Mouse (Mus musculus) kidney, postnatal 0 days (tissue): ENCODE data around the gene Caskin2. TPM values are rescaled to one million over a fixed set of nuclear protein-coding genes. Genes with fewer than 3 reads are reported as not detected.

Experiments used
- ATAC-seq: fragments of 200-750 bp; cut with Nextera tagmentation; replicated peaks from 2 replicates; pipeline ENCODE4 v1.8.0; 2017; ENCODE audit warnings: low read depth, moderate number of reproducible peaks, moderate TSS enrichment, moderate library complexity; ENCODE audit not compliant: low FRiP score
- DNase-seq: peaks from one replicate; pipeline ENCODE4 v3.0.0-alpha.2; 2016; ENCODE audit warnings: low spot score
- H3K27ac ChIP-seq: fragments of 300-500 bp; sonication (generic); 2 replicates; pipeline ENCODE4 v1.5.1; 2014; ENCODE audit warnings: mild to moderate bottlenecking
- H3K27me3 ChIP-seq: fragments of 300-500 bp; sonication (generic); 2 replicates; pipeline ENCODE4 v1.6.1; 2014; ENCODE audit warnings: low read length, mixed read lengths; ENCODE audit not compliant: insufficient read depth
- H3K36me3 ChIP-seq: fragments of 300-500 bp; sonication (generic); 2 replicates; pipeline ENCODE4 v1.6.1; 2014; ENCODE audit warnings: low read length, mixed read lengths; ENCODE audit not compliant: insufficient read depth
- H3K4me1 ChIP-seq: fragments of 300-500 bp; sonication (generic); replicated peaks from 2 replicates; pipeline ENCODE4 v1.6.1; 2014; ENCODE audit warnings: antibody characterized with exemption, low read length, mixed read lengths; ENCODE audit not compliant: insufficient read depth
- H3K4me2 ChIP-seq: fragments of 300-500 bp; sonication (generic); 2 replicates; pipeline ENCODE4 v1.6.1; 2014; ENCODE audit warnings: mild to moderate bottlenecking, low read length, moderate library complexity, mixed read lengths
- H3K4me3 ChIP-seq: fragments of 300-500 bp; sonication (generic); replicated peaks from 2 replicates; pipeline ENCODE4 v1.5.1; 2014; ENCODE audit warnings: low read depth, low read length
- H3K9ac ChIP-seq: fragments of 300-500 bp; sonication (generic); 2 replicates; pipeline ENCODE4 v1.6.1; 2014; ENCODE audit warnings: low read depth, low read length
- H3K9me3 ChIP-seq: fragments of 300-500 bp; sonication (generic); replicated peaks from 2 replicates; pipeline ENCODE4 v1.6.1; 2016; ENCODE audit warnings: low read length, inconsistent platforms, mixed read lengths
- CTCF ChIP-seq: IDR thresholded peaks from 2 replicates; pipeline ENCODE4 v1.5.1; 2016; ENCODE audit warnings: antibody characterized with exemption, low read depth, mild to moderate bottlenecking, moderate library complexity
- WGBS: fragments of 180-500 bp; shearing (Covaris S2); extraction: QIAGEN DNeasy Blood & Tissue Kit; methylation state at CpG from one replicate; pipeline ENCODE4 v1.1.7; 2014; 5-methylcytosine and 5-hydroxymethylcytosine counted together
- polyA plus RNA-seq: library from polyadenylated mRNA; unstranded; fragments of >200 nt; fragmentation: Nextera tagmentation; extraction: Ambion mirVana; gene quantifications from 2 replicates; pipeline ENCODE4 v1.2.1, GENCODE M21; 2015

Gene Caskin2
- polyA plus RNA-seq, 1 experiment from 2014 or later: 14.4 TPM

DNA sequence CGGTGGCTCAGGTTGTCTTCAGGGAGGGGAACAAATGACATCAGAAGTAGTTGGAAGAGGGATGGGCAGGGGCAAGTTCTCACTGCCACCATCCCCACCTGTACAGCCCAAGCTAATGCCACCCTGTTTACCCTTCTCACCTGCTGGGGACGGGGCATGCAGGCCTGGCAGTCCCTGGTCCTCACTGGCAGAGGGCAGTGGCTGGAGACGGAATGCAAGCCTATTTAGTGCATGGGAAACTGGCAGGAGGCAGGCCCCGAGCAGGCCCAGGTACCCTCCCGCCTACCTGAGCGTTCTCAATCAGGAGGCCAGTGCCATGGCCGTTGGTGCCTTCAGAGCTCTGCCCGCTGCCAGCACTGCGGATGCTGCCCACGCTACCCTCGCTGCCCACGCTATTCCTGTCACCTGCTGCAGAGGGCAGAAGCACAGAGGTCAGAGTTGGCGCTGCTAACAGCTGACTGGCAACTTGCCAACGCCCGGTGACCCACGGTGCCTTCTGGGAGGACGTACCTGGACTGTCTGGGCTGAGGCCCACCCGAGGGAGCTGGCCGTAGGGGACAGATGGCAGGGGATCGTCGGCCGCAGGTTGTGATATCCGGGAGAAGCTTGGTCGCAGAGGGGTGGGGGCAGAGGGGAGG is 10.2 kb downstream of the Caskin2 start:
- H3K4me3 ChIP-seq: no peak overlapping the region
- H3K9me3 ChIP-seq: no peaks in the 10 kb centered on the region
- no peaks in the 10 kb centered on the region for H3K4me1 ChIP-seq
- H3K27me3 ChIP-seq: no peaks in the 10 kb centered on the region
- peaks cover 64% of the 10 kb centered on the region for H3K36me3 ChIP-seq
- no peak for ATAC-seq
- no peak overlapping the region for H3K4me2 ChIP-seq
- H3K9ac ChIP-seq: no peak overlapping the region
- WGBS: 78% methylated on average over 24 of the region's 24 CpGs
- no peak for DNase-seq
- no peak overlapping the region for H3K27ac ChIP-seq
- no peak for TF ChIP-seq CTCF

- Histone ChIP-seq H3K36me3 (peaks cover 72% of the 10 kb centered on the region), H3K27me3 (no peaks in the 10 kb centered on the region), H3K9ac (no peak overlapping the region), H3K27ac (no peak overlapping the region), H3K4me3 (no peak overlapping the region), H3K9me3 (no peaks in the 10 kb centered on the region), H3K4me2 (no peak overlapping the region), H3K4me1 (no peaks in the 10 kb centered on the region)
- WGBS: 88% methylated on average over 18 of the region's 18 CpGs
- no peak for TF ChIP-seq CTCF
- no peak for ATAC-seq
- no peak for DNase-seq
Measured at GRCm38 (mm10) chr11:115800981-115801380, 12.5 kb downstream of the Caskin2 start.

DNA sequence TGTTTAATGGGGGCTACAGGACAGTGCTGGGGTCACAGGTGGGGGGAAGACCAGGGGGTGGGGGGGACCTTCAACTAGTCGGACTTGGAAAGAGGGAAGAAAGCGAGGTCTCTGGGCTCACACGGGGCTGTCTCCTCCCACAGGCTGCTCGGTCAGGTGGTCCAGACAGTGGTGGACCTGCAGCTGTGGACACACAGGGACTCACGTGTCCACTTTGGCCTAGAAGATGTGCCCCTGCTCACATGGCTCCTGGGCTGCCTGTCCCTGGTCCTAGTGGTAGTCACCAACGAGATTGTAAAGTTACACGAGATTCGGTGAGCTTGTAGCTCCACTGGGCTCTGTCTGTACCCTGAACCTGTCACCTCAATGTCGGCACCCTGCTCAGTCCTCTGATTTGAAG is 15.8 kb downstream of the Caskin2 start:
- Histone ChIP-seq H3K27me3 (no peaks in the 10 kb centered on the region), H3K27ac (no peak overlapping the region)
- no peak for TF ChIP-seq CTCF

DNA sequence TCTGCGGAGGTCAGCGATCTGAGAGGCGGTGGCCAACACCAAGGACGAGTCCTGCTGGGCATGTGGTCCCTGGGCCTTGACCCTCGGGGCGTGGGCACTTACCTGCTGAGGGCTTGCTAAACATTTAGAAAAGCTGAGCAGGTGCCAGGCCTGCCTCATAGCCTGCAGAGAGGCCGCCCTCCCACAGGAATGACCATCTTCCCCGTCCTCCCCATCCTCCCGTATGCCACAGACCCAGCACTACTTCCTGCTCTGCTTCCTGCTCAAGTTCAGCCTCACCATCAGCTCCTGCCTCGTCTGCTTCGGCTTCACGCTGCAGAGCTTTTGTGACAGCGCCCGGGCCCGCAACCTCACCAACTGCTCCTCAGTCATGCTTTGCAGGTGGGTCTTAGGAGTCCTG is 16.5 kb downstream of the Caskin2 start:
- no peak for TF ChIP-seq CTCF
- H3K27ac ChIP-seq: no peak overlapping the region
- WGBS: 73% methylated on average over 15 of the region's 15 CpGs
- ATAC-seq (no peak), DNase-seq (no peak)
- H3K27me3 ChIP-seq: no peaks in the 10 kb centered on the region
- no peaks in the 10 kb centered on the region for H3K9me3 ChIP-seq
- H3K4me2 ChIP-seq: no peak overlapping the region
- H3K4me1 ChIP-seq: no peaks in the 10 kb centered on the region
- no peak overlapping the region for H3K4me3 ChIP-seq
- peaks cover 80% of the 10 kb centered on the region for H3K36me3 ChIP-seq
- H3K9ac ChIP-seq: no peak overlapping the region

More for the DNA sequence above, 15.8 kb downstream of the Caskin2 start:
- H3K4me2 ChIP-seq: no peak overlapping the region
- H3K36me3 ChIP-seq: peaks cover 83% of the 10 kb centered on the region
- no peaks in the 10 kb centered on the region for H3K4me1 ChIP-seq
- no peak for DNase-seq
- ATAC-seq: no peak
- H3K4me3 ChIP-seq: no peak overlapping the region
- 72% methylated on average over 9 of the region's 9 CpGs for WGBS
- no peak overlapping the region for H3K9ac ChIP-seq
- H3K9me3 ChIP-seq: no peaks in the 10 kb centered on the region

DNA sequence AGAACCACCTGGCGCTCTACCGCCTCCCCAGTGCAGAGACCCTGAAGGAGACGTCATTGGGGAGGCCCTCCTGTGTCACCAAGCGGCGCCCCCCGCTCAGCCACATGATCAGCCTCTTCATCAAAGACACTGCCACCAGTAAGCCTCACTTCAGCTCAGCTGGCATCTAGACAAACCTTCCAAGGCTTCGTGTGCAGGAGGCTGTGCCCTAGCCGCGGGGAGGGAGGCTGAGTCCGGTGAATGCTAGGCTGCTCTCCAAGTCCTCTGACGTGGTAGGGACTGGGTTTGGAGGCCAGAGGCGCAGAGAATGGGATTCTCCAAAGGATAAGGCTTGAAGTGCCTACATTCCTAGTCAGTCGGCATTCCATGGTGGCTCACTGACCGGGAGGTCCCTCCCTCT is 21.1 kb downstream of the Caskin2 start:
- Histone ChIP-seq H3K9ac (no peak overlapping the region), H3K4me3 (no peak overlapping the region), H3K27me3 (no peaks in the 10 kb centered on the region), H3K4me2 (no peak overlapping the region), H3K4me1 (no peaks in the 10 kb centered on the region), H3K36me3 (peaks cover 67% of the 10 kb centered on the region), H3K9me3 (no peaks in the 10 kb centered on the region), H3K27ac (no peak overlapping the region)
- no peak for DNase-seq
- TF ChIP-seq CTCF: no peak
- no peak for ATAC-seq
- WGBS: 90% methylated on average over 14 of the region's 14 CpGs

DNA sequence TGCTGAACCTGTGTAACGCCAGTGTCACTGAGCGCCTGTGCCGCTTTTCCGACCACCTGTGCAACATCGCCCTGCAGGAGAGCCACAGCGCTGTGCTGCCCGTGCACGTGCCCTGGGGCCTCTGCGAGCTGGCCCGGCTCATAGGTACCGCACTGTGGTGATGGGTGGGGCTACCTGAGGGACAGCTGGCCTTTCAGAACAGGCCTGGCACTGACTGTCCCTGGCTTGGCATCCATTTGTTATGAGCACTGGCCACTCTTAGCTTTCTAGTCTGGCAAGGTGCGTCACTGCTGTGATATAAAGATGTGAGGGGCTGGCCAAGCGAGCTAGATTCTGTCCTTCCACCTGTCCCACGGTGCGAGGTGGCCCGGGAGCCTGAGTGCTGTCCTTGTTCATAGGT is 21.5 kb downstream of the Caskin2 start:
- DNase-seq (no peak), ATAC-seq (no peak)
- no peak overlapping the region for H3K4me3 ChIP-seq
- no peak for TF ChIP-seq CTCF
- H3K36me3 ChIP-seq: peaks cover 66% of the 10 kb centered on the region
- H3K9ac ChIP-seq: no peak overlapping the region
- H3K4me2 ChIP-seq: no peak overlapping the region
- no peaks in the 10 kb centered on the region for H3K4me1 ChIP-seq
- 84% methylated on average over 16 of the region's 16 CpGs for WGBS
- no peak overlapping the region for H3K27ac ChIP-seq
- H3K27me3 ChIP-seq: no peaks in the 10 kb centered on the region
- H3K9me3 ChIP-seq: no peaks in the 10 kb centered on the region

- Histone ChIP-seq H3K27me3 (no peaks in the 10 kb centered on the region), H3K4me2 (no peak overlapping the region), H3K9me3 (no peaks in the 10 kb centered on the region), H3K36me3 (peaks cover 54% of the 10 kb centered on the region), H3K4me1 (no peaks in the 10 kb centered on the region), H3K27ac (no peak overlapping the region), H3K9ac (no peak overlapping the region), H3K4me3 (no peak overlapping the region)
- WGBS: 94% methylated on average over 7 of the region's 7 CpGs
- no peak for TF ChIP-seq CTCF
- DNase-seq: no peak
- no peak for ATAC-seq
Measured at GRCm38 (mm10) chr11:115789787-115790186, 23.7 kb downstream of the Caskin2 start.
